Comparison of ENCODE assay signal across 11 mouse cellular contexts in genomic region chr8:105715042-105715441, GRCm38 (mm10). TPM values are rescaled to one million over a fixed set of nuclear protein-coding genes. Genes with fewer than 3 reads are reported as not detected.
A peak's percentile ranks its signal among the peaks of the same experiment; 100 is the strongest.
DNase-seq lines count a peak whose midpoint lies in the region; ATAC-seq lines count a peak whose summit lies in the region.
"Had no signal": no experiment of that assay in that cellular context is flagged by ENCODE, and none has a peak within 500 bp of the region (broad histone marks: within the 10 kb centered on the region; RNA-seq: fewer than 3 reads in every experiment).

No protein-coding gene starts in this region.

- ATAC-seq in kidney, embryonic 16.5 days (ENCODE audit: low FRiP score, low TSS enrichment) = no peak
- ATAC-seq in heart, embryonic 13.5 days (ENCODE audit: extremely low read depth, insufficient number of reproducible peaks, low FRiP score, low TSS enrichment) = no peak

- WGBS in kidney, embryonic 16.5 days = 65% methylated on average over 6 of the region's 6 CpGs
- WGBS in heart, embryonic 13.5 days = 63% methylated on average over 6 of the region's 6 CpGs

- no peak for DNase-seq in kidney, adult 18-20 months
- peak; percentile 48 for DNase-seq in lung, postnatal 36 days
- no peak for DNase-seq in cerebellum, postnatal 10 days
- DNase-seq in Muller cell, postnatal 12 days (ENCODE audit: inconsistent ontology term) = no peak
- DNase-seq: gastrocnemius, postnatal 36 days had no signal

- H3K4me2 ChIP-seq in kidney, embryonic 16.5 days (replicated peaks; ENCODE audit: low read depth, low read length) = no peak overlapping the region
- H3K4me2 ChIP-seq in heart, embryonic 13.5 days = no peak overlapping the region

- no peaks in the 10 kb centered on the region for H3K4me1 ChIP-seq in kidney, embryonic 16.5 days (ENCODE audit: insufficient read depth, low read length)
- peaks cover 3% of the 10 kb centered on the region; the same call in 1 of the 2 replicates for H3K4me1 ChIP-seq in brown adipose tissue, adult 24 weeks (ENCODE audit: control insufficient read depth, insufficient read depth, insufficient read length, low read length)
- no peaks in the 10 kb centered on the region for H3K4me1 ChIP-seq in heart, embryonic 13.5 days

- H3K4me3 ChIP-seq in kidney, embryonic 16.5 days (ENCODE audit: low read length) = no peak overlapping the region
- no peak overlapping the region for H3K4me3 ChIP-seq in brown adipose tissue, adult 24 weeks (ENCODE audit: insufficient read depth, low read depth, low read length)
- H3K4me3 ChIP-seq in heart, embryonic 13.5 days = no peak overlapping the region
- H3K4me3 ChIP-seq: megakaryocyte, embryonic 14.5 days had no signal

- H3K36me3 ChIP-seq in kidney, embryonic 16.5 days (ENCODE audit: insufficient read depth, low read length) = peaks cover 8% of the 10 kb centered on the region; the same call in 1 of the 2 replicates
- peaks cover 11% of the 10 kb centered on the region for H3K36me3 ChIP-seq in heart, embryonic 13.5 days

- no peak overlapping the region for H3K9ac ChIP-seq in kidney, embryonic 16.5 days (replicated peaks; ENCODE audit: low read length)
- H3K9ac ChIP-seq in heart, embryonic 13.5 days = no peak overlapping the region

- no peaks in the 10 kb centered on the region for H3K27me3 ChIP-seq in kidney, embryonic 16.5 days (ENCODE audit: insufficient read depth, low read length)
- no peaks in the 10 kb centered on the region for H3K27me3 ChIP-seq in heart, embryonic 13.5 days (replicated peaks)
- H3K27me3 ChIP-seq: megakaryocyte, embryonic 14.5 days had no signal

- H3K27ac ChIP-seq in kidney, embryonic 16.5 days (ENCODE audit: low read length) = peak overlapping the region; percentile 57; the same call in 1 of the 2 replicates
- H3K27ac ChIP-seq in brown adipose tissue, adult 24 weeks (replicated peaks; ENCODE audit: low read depth, low read length) = peak overlapping the region; percentile 53
- peak overlapping the region; percentile 57 for H3K27ac ChIP-seq in heart, embryonic 13.5 days (replicated peaks)

- no peaks in the 10 kb centered on the region for H3K9me3 ChIP-seq in kidney, embryonic 16.5 days (ENCODE audit: low read length)
- H3K9me3 ChIP-seq in heart, embryonic 13.5 days = no peaks in the 10 kb centered on the region
- H3K9me3 ChIP-seq: megakaryocyte, embryonic 14.5 days had no signal

RNA-seq across cellular contexts. Expression of gene Enkd1, which starts 7.0 kb away (rescaled TPM):
- polyA plus RNA-seq in kidney, embryonic 16.5 days (2015; fragmentation: Nextera tagmentation; extraction: Ambion mirVana) = 29.0 and 34.1 TPM in 2 replicates
- 0.52 TPM in 1 of 2 replicates, not detected in the other for polyA plus RNA-seq in brown adipose tissue, adult 24 weeks (2012; ENCODE audit: insufficient read depth, insufficient read length, missing spikeins)
- 12.5 and 13.3 TPM in 2 replicates for polyA plus RNA-seq in heart, embryonic 13.5 days (2015; fragmentation: Nextera tagmentation; extraction: Ambion mirVana)

RNA-seq across cellular contexts. Expression of gene 4933405L10Rik, which starts 7.6 kb away (rescaled TPM):
- polyA plus RNA-seq in kidney, embryonic 16.5 days (2015; fragmentation: Nextera tagmentation; extraction: Ambion mirVana) = not detected in 2 replicates
- polyA plus RNA-seq in brown adipose tissue, adult 24 weeks (2012; ENCODE audit: insufficient read depth, insufficient read length, missing spikeins) = 0.87 TPM in 1 of 2 replicates, not detected in the other
- polyA plus RNA-seq in heart, embryonic 13.5 days (2015; fragmentation: Nextera tagmentation; extraction: Ambion mirVana) = not detected in 2 replicates
- polyA plus RNA-seq: intestine, embryonic 14.5 days; neural tube, embryonic 11.5 days had no signal

RNA-seq across cellular contexts. Expression of gene Pard6a, which starts 14.1 kb away (rescaled TPM):
- polyA plus RNA-seq in kidney, embryonic 16.5 days (2015; fragmentation: Nextera tagmentation; extraction: Ambion mirVana) = 18.0 and 20.1 TPM in 2 replicates
- polyA plus RNA-seq in brown adipose tissue, adult 24 weeks (2012; ENCODE audit: insufficient read depth, insufficient read length, missing spikeins) = 10.2 and 10.6 TPM in 2 replicates
- 11.6 and 11.9 TPM in 2 replicates for polyA plus RNA-seq in heart, embryonic 13.5 days (2015; fragmentation: Nextera tagmentation; extraction: Ambion mirVana)

RNA-seq across cellular contexts. Expression of gene Acd, which starts 14.1 kb away (rescaled TPM):
- 65.7 and 67.6 TPM in 2 replicates for polyA plus RNA-seq in kidney, embryonic 16.5 days (2015; fragmentation: Nextera tagmentation; extraction: Ambion mirVana)
- 12.3 and 15.9 TPM in 2 replicates for polyA plus RNA-seq in brown adipose tissue, adult 24 weeks (2012; ENCODE audit: insufficient read depth, insufficient read length, missing spikeins)
- 41.6 and 44.0 TPM in 2 replicates for polyA plus RNA-seq in heart, embryonic 13.5 days (2015; fragmentation: Nextera tagmentation; extraction: Ambion mirVana)

RNA-seq across cellular contexts. Expression of gene Carmil2, which starts 29.0 kb away (rescaled TPM):
- polyA plus RNA-seq in kidney, embryonic 16.5 days (2015; fragmentation: Nextera tagmentation; extraction: Ambion mirVana) = 0.49 and 0.52 TPM in 2 replicates
- not detected in 2 replicates for polyA plus RNA-seq in brown adipose tissue, adult 24 weeks (2012; ENCODE audit: insufficient read depth, insufficient read length, missing spikeins)
- polyA plus RNA-seq in heart, embryonic 13.5 days (2015; fragmentation: Nextera tagmentation; extraction: Ambion mirVana) = 0.27 TPM in 2 replicates
